Mouse (Mus musculus): ENCODE data around the gene Gm5136. TPM values are rescaled to one million over a fixed set of nuclear protein-coding genes. Genes with fewer than 3 reads are reported as not detected.

Gm5136 gene
- polyA plus RNA-seq (2012; rRNA removed; ENCODE audit: low replicate concordance), result not detected in 2 replicates

DNA sequence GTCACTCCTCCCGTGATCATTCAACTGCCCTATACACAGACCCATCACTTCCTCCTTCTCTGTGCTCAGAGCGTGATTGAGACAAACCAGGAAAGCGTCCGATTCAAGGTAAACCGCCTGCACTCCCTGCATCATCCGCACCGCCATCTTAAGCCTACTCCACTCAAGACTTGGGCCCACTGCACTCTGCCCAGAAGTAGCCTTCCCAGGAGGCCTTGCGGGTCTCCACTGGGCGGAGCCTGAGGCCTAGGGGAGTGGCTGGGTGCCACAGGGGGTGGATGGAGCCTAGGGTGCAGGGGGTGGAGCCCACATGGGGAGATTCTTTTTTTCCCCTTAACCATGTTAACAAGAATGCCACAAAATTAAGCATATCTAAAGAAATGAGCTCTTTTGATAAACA is at the start of gene Gm5136:
Gene Gm5136, minus strand, starts transcription at position 215 of the 400 bp plus-strand sequence.

